Mouse (Mus musculus) spleen, adult 2 months (tissue): ENCODE data around the gene Zfp687. TPM values are rescaled to one million over a fixed set of nuclear protein-coding genes. Genes with fewer than 3 reads are reported as not detected.

ENCODE experiments used
- DNase-seq, 2 experiments: peaks; one replicate each; pipeline versions ENCODE4 v3.0.0 to v3.0.0-alpha.2; 2012 to 2021; ENCODE audit warnings: low spot score in 2 of 2, low read depth in 1 of 2
- H3K27ac ChIP-seq: fragments of 200-500 bp; 2 replicates; pipeline ENCODE4 v1.5.1; 2012; ENCODE audit warnings: low read length, inconsistent platforms; ENCODE audit not compliant: insufficient read depth
- H3K27me3 ChIP-seq: fragments of 200-500 bp; 2 replicates; pipeline ENCODE4 v1.6.1; 2012; ENCODE audit warnings: mild to moderate bottlenecking, moderate library complexity, low read length, inconsistent platforms; ENCODE audit not compliant: control insufficient read depth, insufficient read depth
- H3K36me3 ChIP-seq: fragments of 200-500 bp; 2 replicates; pipeline ENCODE4 v1.6.1; 2012; ENCODE audit warnings: mild to moderate bottlenecking, low read length, inconsistent platforms; ENCODE audit not compliant: control insufficient read depth, insufficient read depth
- H3K4me1 ChIP-seq: fragments of 200-500 bp; 2 replicates; pipeline ENCODE4 v1.6.1; 2011; ENCODE audit warnings: inconsistent platforms; ENCODE audit not compliant: control insufficient read depth, insufficient read depth, insufficient read length
- H3K4me3 ChIP-seq: fragments of 200-500 bp; 2 replicates; pipeline ENCODE4 v1.5.1; 2011; ENCODE audit warnings: mild to moderate bottlenecking, inconsistent platforms; ENCODE audit not compliant: insufficient read depth, insufficient read length; ENCODE audit errors: extremely low read depth
- CTCF ChIP-seq: fragments of 200-500 bp; IDR thresholded peaks from 2 replicates; pipeline ENCODE4 v1.5.1; 2011; ENCODE audit warnings: mild to moderate bottlenecking, inconsistent platforms; ENCODE audit not compliant: insufficient read depth, insufficient read length, insufficient replicate concordance; ENCODE audit errors: extremely low read depth
- POLR2A ChIP-seq: fragments of 200-500 bp; IDR thresholded peaks from 2 replicates; pipeline ENCODE4 v1.6.1; 2011; ENCODE audit warnings: low read depth, low read length, inconsistent platforms
- WGBS: fragments of 180-500 bp; shearing (Covaris S2); methylation state at CpG from one replicate; pipeline ENCODE4 v1.1.7; 2018; 5-methylcytosine and 5-hydroxymethylcytosine counted together
- polyA plus RNA-seq: library from polyadenylated mRNA; depleted of rRNA; stranded (reverse); fragments of >200 nt; gene quantifications from 2 replicates; pipeline ENCODE4 v1.2.3, GENCODE M21; 2012; rRNA removed

The Zfp687 gene
- polyA plus RNA-seq = 18.5 and 21.0 TPM in 2 replicates

GRCm38 (mm10) chr3:95015337-95015872 is at the start of gene Zfp687:
TSS of gene Zfp687 (minus strand) at chr3:95015448.
- H3K36me3 ChIP-seq = peaks cover 11% of the 10 kb centered on the region
- WGBS = 0% methylated on average over 28 of the region's 37 CpGs
- peaks cover 14% of the 10 kb centered on the region; the same call in 1 of the 2 replicates for H3K4me1 ChIP-seq
- TF ChIP-seq POLR2A = peak; percentile 92
- no peak for TF ChIP-seq CTCF
- H3K4me3 ChIP-seq = peak within 1 kb of the TSS; percentile 90
- DNase-seq = peak; percentile 99
- peak within 1 kb of the TSS; percentile 98 for H3K27ac ChIP-seq
- H3K27me3 ChIP-seq = no peaks in the 10 kb centered on the region

GRCm38 (mm10) chr3:95063741-95064140 is 48.5 kb upstream of the Zfp687 start:
- DNase-seq = no peak
- no peaks in the 10 kb centered on the region for H3K4me1 ChIP-seq
- H3K27ac ChIP-seq = no peak overlapping the region
- TF ChIP-seq CTCF (no peak), POLR2A (no peak)
- WGBS = 94% methylated on average over 4 of the region's 4 CpGs
- H3K4me3 ChIP-seq = no peak overlapping the region
- no peaks in the 10 kb centered on the region for H3K27me3 ChIP-seq
- peaks cover 56% of the 10 kb centered on the region for H3K36me3 ChIP-seq

GRCm38 (mm10) chr3:95058078-95058477 is 42.8 kb upstream of the Zfp687 start:
- no peak for DNase-seq
- 96% methylated on average over 8 of the region's 8 CpGs for WGBS
- Histone ChIP-seq H3K36me3 (peaks cover 27% of the 10 kb centered on the region), H3K4me1 (no peaks in the 10 kb centered on the region), H3K27ac (no peak overlapping the region), H3K27me3 (no peaks in the 10 kb centered on the region), H3K4me3 (no peak overlapping the region)
- TF ChIP-seq CTCF (no peak), POLR2A (no peak)

GRCm38 (mm10) chr3:95056275-95056674 is 41.0 kb upstream of the Zfp687 start:
- H3K4me1 ChIP-seq = no peaks in the 10 kb centered on the region
- WGBS = 81% methylated on average over 7 of the region's 7 CpGs
- peaks cover 19% of the 10 kb centered on the region for H3K36me3 ChIP-seq
- H3K27me3 ChIP-seq = no peaks in the 10 kb centered on the region
- TF ChIP-seq CTCF = no peak
- TF ChIP-seq POLR2A = no peak
- H3K4me3 ChIP-seq = no peak overlapping the region
- no peak for DNase-seq
- no peak overlapping the region for H3K27ac ChIP-seq

DNA sequence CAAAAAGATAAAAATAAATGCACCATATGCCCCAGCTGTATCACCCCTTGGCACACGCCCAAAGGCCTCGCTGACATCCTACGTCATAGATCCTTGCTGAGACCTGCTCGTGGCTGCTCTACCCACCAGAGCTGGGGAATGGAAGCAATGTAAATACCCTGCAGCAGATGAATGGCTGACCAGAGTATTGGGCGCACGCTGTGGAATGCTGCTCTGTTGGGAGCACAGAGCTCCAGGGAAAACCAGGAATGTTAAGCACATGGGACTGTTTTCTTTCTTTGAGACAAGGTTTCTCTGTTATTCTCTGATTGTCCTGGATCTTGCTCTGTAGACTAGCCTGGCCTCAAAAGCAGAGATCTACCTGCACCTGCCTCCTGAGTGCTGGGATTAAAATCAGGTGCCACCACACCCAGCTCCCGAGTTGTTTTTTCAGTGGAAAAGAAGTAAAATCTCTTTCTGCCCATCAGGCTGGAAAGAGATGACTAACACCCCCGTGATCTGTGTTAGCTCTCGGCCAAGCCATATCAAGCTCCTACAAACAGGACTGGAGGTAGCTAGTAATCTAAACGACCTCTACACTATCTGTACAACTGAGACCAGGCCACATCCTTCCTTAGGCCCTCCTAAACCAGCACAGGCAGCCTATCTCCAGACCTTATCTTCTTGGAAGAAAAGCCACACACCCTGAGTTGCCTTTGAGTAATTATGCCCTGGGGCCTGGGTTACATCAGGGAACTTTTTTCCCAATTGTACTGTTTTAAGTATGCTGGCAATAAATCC is 39.4 kb upstream of the Zfp687 start:
- DNase-seq = no peak
- no peak overlapping the region for H3K4me3 ChIP-seq

DNA sequence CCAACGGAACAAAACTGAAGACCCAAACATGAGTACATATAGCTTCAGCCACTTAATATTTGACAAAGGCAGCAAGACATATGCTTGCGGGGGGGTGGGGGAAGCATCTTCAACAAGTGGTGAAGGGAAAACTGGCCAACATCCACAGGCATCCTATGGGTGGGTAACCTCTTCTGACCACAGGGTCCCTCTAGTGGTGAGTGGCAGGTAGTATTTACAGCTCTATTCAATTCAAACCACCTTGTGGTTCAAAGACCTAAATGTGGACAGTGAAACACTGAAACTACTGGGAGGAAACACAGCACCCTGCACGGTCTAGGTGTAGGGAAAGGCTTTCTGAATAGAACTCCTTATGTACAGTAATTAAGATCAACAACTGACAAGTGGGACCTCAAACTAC is 38.5 kb upstream of the Zfp687 start:
- Histone ChIP-seq H3K27ac (no peak overlapping the region), H3K27me3 (0 out of 2 replicates have a peak, but pooled peaks cover 2% of the 10 kb centered on the region), H3K4me1 (no peaks in the 10 kb centered on the region), H3K36me3 (peaks cover under 1% of the 10 kb centered on the region), H3K4me3 (no peak overlapping the region)
- TF ChIP-seq POLR2A = no peak
- peak; percentile 42; the same call in 1 of the 2 replicates for TF ChIP-seq CTCF
- WGBS = 32% methylated on average over 3 of the region's 3 CpGs
- peak; percentile 31 to 47 for DNase-seq

More for the DNA sequence above, 39.4 kb upstream of the Zfp687 start:
- H3K4me1 ChIP-seq = no peaks in the 10 kb centered on the region
- H3K27me3 ChIP-seq = no peaks in the 10 kb centered on the region
- TF ChIP-seq CTCF (no peak), POLR2A (no peak)
- 52% methylated on average over 10 of the region's 10 CpGs for WGBS
- H3K36me3 ChIP-seq = peaks cover 8% of the 10 kb centered on the region
- no peak overlapping the region for H3K27ac ChIP-seq

DNA sequence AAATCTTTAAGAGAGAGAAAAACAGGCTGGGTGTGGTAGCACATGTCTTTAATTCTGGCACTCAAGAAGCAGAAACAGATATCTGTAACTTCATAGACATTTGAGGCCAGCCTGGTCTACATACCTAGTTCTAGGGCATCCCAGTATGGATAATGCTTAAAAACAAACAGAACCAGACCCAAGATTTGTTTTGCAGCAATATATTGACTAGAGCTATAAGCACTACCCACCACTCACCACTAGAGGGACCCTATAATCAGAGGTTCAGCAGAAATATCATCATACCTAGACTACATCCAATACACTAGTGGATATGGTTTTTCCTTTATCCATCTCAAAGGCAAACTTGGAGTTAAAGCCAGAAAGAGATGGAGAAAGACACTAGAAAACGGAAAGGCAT is 37.7 kb upstream of the Zfp687 start:
- Histone ChIP-seq H3K36me3 (no peaks in the 10 kb centered on the region), H3K4me1 (no peaks in the 10 kb centered on the region), H3K27ac (no peak overlapping the region), H3K27me3 (0 out of 2 replicates have a peak, but pooled peaks cover 2% of the 10 kb centered on the region), H3K4me3 (no peak overlapping the region)
- TF ChIP-seq POLR2A (no peak), CTCF (no peak)
- 46% methylated on average over 1 of the region's 1 CpGs for WGBS
- DNase-seq = peak; percentile 45 to 51
